Mouse (Mus musculus): ENCODE results near the gene Kcnb1.

GRCm38 (mm10) chr2:167150880-167151279 lies 39.1 kb downstream of the Kcnb1 start:
- TF ChIP-seq CTCF (conservative IDR thresholded peaks at IDR 0.05; ENCODE audit: low read length): no peak
- no peak for TF ChIP-seq NANOG (IDR thresholded peaks at IDR 0.05; ENCODE audit: borderline replicate concordance, low read length)
- no peak for TF ChIP-seq POU5F1 (IDR thresholded peaks at IDR 0.05; ENCODE audit: borderline replicate concordance, low read length)
